Mouse (Mus musculus) lung, adult 18-20 months (tissue): ENCODE data around the gene Vmn1r52.
"Not testable (repeated sequence)": the region's sequence is repeated elsewhere in the genome, so short reads cannot be mapped to it uniquely, and the experiment has no call there.

ENCODE experiments used
- DNase-seq, 2 experiments: peaks; one replicate each; pipeline ENCODE4 v3.0.0; 2022; ENCODE audit warnings: mixed read lengths in 2 of 2

Vmn1r52 gene

DNA sequence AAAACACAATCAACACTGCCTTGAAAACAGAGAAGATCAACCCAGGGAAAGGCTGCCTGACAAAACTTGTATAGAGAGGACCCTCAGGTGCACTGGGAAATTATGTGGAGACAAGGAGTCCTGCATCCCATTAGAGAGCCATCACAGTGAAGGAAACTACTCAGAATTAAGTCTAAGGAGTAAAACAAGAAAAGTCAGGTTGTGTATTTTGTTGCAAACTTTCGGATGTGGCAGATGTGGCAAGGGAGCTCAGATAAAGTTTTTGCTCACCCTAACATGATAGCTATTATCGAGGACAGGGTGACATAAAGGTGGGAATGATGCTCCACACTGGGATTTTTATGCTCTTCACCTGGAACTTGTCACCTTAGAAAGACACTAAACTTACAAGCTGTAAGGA, at the start of gene Vmn1r52:
Gene Vmn1r52 (plus strand): TSS at position 301 of the 400 bp plus-strand sequence.
- no peak for DNase-seq

DNA sequence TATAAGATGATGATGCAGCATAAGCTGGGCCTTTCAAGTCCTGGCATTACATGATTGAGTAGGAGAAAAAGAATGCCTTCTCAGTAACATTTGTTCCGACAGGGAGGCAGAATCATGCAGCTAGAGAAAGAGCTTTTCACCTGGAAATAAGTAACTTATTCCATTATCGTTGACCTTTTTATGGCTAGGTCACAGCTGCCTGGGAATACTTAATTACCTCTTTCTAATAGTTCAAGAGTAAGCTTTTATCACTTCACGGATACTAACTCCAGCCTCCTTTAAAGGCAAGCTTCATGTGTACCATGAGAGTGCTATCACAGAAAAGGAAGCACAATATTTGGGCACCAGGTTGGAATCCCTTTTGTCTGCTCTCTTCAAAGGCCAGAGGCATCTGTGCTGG, 14.5 kb upstream of the Vmn1r52 start:
- no peak for DNase-seq

DNA sequence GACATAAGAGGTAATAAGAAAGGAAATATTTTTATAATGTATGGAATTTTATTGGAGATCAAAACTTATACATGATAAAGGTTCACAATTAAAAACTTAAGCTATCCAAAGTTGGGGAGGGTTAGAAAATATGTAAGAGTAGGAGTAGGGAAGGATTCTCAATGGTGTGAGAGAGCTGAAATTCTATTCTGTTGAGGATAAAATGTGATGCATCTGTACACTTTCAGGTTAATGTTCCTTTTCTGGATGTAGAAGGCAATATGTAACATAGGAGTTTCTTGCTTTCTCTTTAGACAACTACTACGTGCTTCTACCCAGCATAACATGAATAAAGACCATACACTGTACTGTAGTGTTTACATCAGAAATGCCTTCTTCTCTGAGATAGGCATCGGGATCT, 27.9 kb downstream of the Vmn1r52 start, which contains the start of gene V1ra8:
Gene V1ra8 (plus strand): TSS at position 301 of the 400 bp plus-strand sequence.
- DNase-seq: not testable (repeated sequence)

DNA sequence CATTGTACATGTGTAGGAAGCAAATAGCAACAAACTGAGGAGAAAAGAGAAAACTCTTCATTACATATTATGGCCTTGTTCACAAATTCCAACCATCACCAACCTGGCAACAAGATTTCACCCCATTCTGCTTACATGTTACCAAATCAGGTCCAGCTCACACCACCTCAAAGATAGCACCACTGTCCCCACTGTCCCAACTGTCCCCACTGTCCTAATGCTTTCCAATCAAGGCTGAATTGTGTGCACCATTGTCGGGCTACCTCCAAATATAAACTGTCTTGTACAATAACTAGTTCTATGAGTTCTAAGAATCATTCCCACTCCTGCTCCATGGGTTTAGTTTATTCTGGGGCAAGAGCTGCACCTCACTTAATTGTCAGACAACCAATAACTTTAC, 49.7 kb downstream of the Vmn1r52 start, which contains the start of gene Vmn1r53:
Gene Vmn1r53 (minus strand): TSS at position 101 of the 400 bp plus-strand sequence.
- no peak for DNase-seq
